Mouse (Mus musculus): Measurements from ENCODE around the gene Ckap5. TPM values are rescaled to one million over a fixed set of nuclear protein-coding genes. Genes with fewer than 3 reads are reported as not detected.

Gene Ckap5
- total RNA-seq, 2 experiments from 2014 or later, result 91.2 to 102 TPM

DNA sequence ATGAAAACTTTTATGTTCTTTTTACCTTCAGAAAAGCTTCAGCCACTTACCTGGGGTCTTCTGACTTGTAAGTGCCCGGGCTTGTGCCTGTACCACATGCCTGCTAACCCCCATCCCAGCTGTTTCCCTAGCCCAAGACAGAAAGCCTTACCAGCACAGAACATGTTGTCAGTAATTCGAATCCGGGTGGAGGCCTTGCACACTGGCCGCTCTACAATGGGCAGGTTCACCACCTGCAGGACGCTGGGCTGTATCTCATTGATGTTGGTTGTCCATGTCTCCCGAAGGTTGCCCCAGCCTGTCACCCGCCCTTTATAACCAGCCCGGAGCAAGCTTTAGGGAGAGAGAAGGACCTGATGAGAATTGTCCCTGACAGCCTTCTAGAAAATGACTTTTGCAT lies 101.6 kb downstream of the Ckap5 start:
- no peak for DNase-seq

DNA sequence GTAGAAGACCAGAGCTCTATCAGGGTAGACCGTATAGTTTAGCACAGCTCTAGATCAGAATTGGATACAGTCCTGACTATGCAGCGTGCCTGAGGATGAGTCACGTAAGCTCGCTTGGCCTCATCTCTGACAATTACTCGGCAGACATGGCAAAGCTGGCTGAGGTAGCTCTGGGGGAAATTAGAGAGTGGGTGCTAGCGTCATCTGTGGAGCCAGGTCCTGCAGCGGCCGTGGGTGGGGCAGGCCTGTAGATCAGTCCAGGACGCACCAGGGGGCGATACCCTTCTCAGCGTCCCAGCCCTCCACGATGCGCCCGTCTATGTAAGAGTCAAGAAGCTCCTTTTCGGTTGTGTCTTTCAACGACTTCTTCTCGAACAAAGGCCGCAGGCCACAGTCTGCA lies 103.1 kb downstream of the Ckap5 start:
- no peak for DNase-seq

DNA sequence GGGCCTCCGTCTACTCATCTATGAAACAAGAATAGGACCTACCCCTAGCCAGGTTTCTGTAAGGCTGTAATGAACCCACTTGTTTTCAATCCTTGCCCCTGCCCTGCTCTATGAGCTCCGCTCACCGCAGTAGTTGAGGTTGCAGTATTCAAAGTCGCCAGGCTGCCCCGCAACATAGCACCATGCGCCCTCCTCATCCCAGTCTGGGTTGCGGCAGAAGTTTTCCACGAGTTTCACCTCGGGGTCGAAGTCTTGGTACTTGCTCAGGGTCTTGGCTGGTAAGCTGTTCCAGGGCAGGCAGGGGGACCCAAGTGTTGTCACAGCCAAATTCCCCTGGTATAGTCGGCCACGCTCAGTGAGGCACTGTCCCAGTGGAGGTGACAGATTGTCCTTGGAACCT lies 103.8 kb downstream of the Ckap5 start:
- DNase-seq, result no peak

DNA sequence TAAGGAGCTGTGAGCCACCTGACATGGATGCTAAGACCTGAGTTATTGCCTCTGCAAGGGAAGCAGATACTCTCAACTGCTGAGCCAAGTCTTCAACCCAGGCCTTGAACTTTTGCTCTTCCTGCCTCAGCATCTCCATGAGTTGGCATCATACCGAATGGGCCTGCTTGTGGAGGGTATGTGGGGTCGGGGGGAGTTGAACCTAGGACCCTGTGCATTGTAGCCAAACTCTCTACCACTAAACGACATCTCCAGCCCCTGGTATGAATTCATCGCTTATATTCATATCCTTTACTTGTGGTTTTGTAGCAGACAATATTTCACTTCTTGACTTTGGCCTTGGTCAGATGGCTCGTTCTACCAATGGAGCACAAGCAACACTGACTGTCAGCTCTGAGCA lies 105.3 kb downstream of the Ckap5 start:
- DNase-seq, result no peak

DNA sequence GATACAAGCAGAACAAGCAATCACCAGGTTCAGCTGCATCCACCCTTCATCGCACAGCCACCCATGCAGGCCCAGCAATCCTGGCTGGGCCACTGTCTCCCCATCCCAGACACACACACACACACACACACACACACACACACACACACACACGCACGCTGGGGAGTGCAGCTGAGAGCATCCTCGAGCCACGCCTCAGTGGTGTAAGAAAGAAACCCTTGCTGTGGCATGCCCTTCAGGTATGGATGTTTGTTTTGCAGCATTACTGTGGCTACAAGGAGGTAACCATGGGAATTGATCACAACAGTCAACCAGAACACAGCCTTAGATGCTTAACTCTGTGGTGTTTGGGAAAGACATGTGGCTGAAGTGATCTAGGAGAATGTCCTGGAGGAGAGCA lies 105.8 kb downstream of the Ckap5 start:
- DNase-seq, result no peak

DNA sequence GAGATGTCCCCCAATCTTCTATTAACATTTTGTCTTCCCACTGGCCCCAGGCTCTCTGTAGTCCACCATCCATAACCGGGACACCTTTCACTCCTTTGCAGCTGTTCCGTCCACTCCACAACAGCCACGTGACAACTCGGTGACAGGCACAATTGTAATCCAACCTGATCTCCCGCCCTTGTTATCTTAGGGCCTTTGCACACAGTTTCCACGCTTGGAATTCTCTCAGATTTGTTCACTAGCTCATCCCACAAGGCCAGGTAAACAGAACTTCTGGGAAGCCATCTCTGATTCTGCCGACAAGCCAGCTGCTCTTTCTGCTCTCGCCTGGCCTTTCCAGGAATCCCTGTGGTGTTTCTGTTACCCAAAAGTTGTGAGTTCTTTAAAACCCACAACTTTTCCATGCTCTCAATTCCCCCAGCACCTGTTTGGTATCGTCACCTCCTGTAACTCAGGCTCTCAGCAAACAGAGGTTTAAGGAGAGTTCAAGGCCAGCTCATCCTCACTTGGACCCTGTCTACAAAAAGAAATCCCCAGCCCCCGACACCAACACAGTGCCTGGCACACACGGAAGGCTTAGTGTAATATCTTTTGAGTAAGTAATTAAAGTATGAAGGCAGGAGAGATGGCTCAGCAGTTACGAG lies 106.9 kb downstream of the Ckap5 start:
- no peak for DNase-seq

DNA sequence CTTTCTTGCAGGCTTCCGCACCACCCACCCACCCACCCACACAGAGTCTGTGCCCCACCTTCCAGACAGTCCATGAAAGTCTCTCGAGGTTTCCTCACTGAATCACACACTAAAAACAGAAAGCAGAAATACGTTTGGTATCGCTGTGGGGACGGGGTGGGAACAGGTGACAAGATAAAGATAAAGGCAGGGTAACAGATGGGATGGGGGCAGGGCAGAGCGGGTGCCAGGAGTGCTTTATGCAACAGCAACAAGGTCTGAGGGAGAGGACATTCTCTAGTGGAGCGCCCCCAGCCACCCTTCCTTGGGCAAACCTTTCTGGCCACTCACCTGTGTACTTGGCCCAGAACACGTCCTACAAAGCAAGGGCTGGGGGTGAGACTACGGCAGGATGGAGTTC lies 108.3 kb downstream of the Ckap5 start:
- DNase-seq, result no peak

DNA sequence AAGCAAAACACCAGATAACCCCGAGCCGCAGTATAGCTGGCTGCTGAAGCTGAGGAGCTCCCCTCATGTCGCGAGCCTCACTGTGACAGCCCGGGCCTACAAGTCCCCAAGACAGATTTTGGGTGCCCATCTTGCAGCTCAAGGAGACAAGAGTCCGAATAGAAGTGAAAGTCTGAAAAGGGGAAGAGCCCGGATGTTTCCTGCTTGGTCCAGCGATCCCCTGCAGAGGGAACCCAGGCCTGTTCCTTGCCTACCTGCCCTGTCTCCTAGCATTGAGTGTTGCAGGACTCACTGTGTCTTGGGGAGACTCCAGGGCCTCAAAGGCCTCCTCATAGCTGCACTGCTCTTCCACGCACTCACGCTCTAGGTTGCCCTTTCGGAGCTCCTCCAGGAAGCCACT lies 108.9 kb downstream of the Ckap5 start:
- no peak for DNase-seq

DNA sequence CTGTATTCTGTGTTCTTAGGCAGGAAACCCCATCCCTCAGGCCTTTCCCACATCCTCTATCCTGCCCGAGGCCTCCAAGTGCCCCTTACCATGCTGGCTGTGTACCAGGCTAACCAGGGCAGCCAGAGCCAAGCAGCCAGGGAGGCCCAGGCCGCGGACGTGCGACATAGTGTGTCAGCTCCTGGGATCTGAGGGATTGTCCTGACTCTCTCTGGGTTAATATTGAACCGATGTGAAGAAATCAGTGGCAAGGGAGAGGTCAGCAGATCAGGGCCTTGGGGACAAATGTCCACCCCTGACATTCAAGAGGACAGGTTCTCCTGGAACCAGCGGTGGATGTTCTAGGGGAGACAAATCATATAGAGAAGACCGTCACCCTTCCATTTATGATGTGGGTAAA lies 109.7 kb downstream of the Ckap5 start, which contains the start of gene F2:
Gene F2, minus strand, starts transcription at position 186 of the 400 bp plus-strand sequence.
- no peak for DNase-seq

DNA sequence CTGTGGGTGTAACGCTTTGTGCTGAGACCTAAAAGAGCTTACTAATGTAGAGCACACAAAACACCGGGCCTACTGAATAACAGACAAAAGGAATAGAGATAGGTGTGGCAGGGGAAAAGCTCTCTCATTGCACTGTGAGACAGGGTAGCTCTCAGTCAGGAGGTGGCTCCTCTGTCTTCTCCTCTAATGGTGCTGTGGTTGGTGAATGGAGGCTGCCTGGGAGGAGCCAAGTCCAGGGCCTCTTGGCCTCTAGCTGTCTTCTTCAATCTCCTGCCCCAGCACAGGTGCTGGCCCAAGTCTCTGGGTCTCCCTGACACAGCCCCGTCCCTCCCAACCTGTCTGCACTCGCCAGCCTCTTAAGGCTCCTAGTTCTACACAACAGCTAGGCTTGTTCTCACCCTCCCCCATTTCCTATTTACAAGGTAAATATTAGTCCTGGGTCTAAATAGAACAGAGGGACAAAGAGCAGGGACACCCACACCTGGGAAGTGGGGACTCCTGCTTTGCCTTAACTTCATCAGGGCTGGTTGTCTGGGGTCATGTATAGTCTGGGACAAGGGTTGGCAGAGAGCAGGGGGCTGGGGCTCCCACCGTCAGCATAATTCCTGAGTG lies 110.3 kb downstream of the Ckap5 start:
- no peak for DNase-seq

DNA sequence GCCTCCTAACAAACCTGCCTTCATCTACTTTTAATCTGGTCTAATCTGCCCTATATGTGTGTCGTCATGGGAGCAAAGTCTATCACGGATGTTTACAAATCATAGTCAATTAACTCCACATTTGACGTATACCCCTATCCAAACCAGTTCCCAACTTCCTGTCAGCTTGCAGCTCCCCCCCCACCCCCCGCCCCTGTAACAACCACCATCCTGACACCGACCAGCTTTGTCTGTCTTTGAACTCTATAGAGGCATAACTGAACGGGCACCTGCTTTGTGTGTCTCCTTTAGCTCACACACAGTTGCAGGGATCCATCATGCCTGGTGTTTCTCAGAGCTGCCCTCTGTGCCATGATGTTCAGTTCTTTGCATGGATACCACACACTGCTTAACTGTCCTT lies 112.4 kb downstream of the Ckap5 start:
- DNase-seq, result no peak

DNA sequence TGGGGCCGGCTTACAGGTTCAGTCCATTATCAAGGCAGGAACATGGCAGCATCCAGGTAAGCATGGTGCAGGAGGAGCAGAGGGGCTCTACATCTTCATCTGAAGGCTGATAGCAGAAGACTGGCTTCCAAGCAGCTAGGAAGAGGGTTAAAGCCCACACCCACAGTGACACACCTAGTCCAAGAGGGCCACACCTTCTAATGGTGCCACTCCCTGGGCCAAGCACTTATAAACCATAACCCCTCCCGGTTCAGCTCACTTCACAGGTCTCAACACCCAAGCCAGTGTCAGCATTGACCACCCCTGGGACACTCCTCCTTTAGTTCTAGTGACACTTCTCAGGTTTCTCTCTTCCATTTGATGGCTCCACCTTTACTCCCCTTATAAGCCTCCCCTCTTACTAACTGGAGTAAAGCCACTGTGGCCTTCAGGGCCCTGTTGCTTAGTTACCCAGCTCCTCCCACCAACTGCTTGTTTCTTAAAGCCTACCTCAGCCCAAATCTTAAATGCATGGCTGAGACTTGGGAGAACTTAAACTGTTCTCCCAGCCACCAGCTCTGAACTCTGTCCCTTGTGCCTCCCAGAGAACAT lies 116.4 kb downstream of the Ckap5 start:
- no peak for DNase-seq

DNA sequence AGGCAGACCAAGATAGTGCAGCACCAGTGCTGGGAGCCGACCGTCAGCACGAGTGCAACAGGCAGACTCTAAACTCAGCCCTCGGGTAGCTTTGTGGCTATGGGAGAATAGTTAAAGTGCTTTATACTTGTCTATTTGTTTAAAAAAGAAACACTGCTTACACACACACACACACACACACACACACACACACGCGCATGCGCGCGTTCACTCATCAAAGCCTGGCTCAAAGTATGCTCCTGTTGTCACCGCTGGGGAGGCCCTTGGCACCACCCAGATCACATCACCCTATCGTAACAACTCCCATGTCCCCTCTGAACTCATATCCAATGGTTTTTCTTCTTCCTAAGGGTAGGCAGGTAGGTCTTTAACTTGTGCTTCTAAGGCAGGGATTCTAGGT lies 117.5 kb downstream of the Ckap5 start:
- no peak for DNase-seq

DNA sequence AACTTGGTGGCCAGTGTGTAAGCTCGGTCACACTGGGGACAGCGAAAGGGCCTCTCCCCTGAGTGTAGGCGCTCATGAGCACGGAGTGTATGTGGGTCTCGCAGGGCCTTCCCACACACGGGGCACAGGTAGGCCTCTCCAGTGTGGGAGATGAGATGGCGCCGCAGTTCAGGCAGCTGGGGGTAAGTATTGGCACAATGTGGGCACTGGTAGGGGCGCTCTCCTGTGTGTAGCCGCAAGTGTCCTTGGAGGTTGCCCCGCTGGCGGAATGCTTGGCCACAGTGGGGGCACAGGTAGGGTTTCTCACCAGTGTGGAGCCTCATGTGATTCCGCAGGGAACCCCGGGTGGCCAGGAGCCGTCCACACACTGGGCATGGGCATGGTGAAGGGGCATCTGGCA lies 118.8 kb downstream of the Ckap5 start:
- no peak for DNase-seq

DNA sequence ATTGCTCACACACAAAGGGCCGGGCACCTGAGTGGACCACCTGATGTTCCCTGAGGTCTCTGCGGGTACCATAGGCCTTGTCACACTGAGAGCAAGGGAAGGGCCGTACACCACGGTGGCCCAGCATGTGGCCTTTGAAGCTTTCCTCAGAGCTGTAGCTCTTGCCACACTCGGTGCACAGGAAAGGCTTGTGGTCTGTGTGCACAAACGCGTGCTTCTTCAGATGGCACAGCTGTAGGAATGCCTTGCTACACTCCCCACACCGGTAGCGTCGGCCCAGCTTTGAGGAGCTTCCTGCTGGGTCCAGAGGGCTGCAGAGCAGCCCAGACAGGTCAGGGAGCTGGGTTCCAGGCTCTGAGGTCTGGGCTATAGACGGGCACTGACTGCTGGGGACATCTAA lies 119.2 kb downstream of the Ckap5 start:
- no peak for DNase-seq

DNA sequence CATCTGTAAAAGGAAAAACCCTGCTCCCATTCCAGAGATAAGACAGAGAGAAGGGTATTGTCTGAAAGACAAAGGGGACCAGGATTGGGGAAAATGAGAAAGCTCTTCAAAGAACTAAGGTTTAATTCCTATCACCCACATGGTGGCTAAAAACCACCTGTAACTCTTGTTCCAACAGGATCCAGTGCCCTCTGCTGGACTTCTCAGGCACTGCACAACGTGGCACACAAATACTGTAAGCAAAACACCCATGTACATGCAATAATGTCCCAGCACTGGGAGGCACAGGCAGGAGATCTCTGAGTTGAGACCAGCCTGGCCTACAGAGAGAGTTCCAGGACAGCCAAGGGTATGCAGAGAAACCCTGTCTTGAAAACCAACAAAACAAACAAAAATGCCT lies 120.2 kb downstream of the Ckap5 start:
- DNase-seq, result peak; percentile 59

DNA sequence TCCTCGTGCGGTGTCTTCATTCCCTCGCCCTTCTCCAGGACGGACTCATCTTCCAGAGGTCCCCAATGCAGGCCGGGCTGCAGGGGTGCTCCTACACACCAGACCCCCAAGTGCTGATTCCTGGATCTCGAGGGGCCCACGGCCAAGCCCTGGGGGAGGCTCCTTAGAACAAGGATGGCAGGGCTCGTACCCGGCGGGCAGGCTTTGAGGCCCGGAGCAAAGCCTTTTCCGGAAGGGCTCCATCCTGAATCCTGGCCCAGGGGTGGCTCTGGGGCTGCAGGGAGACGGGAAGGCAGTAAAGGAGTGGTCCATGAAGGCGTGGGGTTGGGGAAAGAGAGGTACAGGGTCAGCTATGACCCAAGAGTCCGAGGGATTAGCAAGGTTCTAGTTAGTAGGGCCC lies 122.6 kb downstream of the Ckap5 start:
- no peak for DNase-seq

DNA sequence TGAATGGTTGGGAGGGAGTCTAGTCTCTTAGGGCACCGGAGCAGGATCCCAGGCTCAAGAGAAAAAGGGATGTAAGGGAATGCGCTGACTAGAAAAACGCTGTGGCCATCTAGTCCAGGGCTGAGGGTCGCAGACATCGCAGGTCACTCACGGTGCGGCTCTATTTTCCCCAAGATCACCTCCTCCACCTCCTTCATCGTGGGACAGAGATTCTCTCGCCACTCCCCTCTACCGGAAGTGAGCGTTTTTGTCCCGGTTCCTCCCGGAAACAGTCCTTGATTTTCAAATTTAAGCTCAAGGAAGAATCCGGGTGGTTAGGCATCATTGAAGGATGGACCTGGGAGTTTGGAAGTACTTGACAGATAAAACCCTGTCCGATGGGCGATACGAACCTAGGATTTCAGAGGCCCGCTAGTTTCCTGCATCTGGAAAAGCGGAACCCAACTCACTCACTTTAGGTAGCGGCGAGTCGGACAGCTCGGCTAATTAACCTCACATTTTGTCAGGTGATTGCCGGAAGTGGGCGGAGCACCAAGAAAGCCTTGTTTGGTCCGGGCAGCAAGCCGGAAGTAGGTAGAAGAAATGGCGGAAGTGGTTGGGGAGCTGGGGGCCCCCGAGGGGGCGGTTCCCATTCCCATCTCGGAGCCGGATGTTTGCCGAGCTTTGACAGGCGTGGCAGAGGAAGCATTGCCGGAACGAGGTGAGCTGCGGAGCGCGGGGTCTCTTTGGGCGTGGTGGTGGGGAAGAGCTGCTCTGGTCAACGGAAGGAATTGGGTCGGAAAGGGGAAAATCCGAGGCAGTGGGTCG lies 123.2 kb downstream of the Ckap5 start, which contains the start of the genes Zfp408 and Arhgap1:
Gene Zfp408, minus strand, starts transcription at position 239 of the 807 bp plus-strand sequence.
Gene Arhgap1, plus strand, starts transcription at position 308 of the 807 bp plus-strand sequence.
- peak; percentile 98 for DNase-seq

DNA sequence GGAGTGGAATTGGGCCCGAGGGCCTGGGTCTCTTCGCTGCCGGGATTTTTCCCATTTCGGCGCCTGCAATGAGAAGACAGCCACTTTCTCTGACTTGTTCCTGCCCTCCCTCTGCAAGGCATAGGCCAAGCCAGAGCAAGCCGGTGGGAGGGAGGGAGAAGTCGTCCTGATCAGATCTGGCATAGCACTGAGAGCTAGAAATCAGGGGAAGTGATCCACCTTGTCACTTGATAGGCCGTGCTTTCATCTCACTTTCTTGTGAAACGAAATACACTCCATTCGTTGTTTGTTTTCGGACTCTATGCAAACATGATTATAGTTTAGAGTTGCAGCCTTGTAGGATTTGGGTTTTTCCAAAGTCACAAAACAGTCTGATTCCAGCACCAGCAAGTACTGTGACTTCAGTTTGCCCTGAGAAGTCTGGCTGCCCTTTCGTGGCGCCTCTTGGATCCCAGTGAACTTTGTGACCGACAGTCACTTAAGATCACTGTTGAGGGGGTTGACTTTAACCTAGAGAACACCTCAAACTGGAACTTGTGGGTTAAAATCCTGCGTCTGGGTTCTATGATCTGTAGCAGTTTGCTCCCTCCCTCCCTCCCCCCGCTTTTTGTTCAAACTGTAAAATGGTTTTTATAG lies 123.9 kb downstream of the Ckap5 start:
- DNase-seq, result no peak

DNA sequence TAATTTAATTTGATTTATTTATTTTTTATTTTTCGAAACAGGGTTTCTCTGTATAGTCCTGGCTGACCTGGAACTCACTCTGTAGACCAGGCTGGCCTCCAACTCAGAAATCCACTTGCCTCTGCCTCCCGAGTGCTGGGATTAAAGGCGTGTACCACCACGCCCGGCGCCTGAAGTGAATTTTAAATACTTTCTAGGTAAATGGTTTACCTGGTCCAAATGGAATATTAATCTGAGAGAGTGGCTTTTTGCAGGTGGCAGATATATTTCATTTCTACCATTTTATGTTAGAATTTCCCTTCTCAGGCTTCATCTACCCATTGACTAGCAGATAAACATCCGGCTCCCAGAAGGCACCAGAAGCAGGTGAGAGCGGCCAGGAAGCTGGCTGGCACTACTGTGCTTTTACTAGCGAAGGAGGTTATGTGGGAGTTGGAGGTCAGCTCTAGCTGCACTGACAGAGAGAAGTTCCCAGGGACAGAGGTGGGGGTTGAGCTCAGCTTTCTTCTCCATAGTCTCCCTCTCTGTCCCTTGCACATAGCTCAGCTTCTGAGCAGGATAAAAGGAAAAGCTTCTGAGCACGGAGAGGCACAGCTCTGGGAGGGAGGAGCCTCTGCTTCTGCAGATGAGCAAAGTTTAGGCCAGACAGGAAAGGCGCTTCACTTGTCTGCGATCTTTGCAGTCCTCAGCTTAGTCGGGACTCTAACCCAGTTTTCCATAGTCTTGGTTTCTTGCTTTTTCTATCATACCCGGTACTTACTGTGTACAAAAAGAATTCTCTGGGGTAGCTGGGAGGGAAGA lies 125.1 kb downstream of the Ckap5 start:
- DNase-seq, result no peak

DNA sequence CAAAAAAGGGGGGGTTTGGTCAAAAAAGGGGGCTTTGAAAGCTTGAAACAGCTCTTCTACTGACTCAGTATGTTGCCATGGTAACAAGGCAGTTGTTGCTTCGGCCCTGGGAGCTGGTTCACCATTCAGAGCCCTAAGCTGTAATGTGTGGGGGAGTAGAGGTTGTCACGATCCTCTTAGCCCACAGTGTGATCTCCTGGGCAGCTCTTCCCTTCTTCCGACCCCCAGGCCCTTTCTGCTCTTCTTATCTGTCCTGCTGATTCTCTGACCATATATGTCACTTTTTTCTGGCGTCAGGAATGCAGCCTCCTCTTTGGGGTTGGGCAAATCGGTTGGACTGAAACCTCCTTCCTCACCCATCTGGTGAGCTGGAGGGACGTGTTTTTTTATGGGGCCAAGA lies 126.3 kb downstream of the Ckap5 start:
- DNase-seq, result no peak

DNA sequence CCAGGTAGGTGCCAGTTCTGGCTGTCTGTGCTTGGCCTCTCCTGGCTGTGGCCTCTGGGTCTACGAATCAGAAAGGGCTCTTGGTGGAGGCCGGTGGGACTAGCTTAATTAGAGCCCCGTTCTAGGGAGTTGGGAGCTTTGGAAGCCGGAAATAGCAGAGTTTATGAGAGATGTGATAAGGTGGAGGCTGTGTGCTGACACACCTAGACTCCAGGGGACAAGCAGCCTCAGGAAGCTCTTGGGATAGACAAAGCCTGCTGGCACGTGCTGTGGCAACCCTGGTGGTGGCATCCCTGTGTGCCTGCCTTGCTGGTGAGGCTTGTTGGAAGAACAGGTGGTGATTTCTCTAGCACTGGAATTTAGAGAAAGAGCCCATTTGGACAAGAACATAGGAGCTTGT lies 128.8 kb downstream of the Ckap5 start:
- DNase-seq, result no peak
